Mouse (Mus musculus) midbrain, embryonic 14.5 days (tissue): ENCODE results near the gene Lin37. TPM values are rescaled to one million over a fixed set of nuclear protein-coding genes. Genes with fewer than 3 reads are reported as not detected.
A peak's percentile ranks its signal among the peaks of the same experiment; 100 is the strongest.

Experiments
- ATAC-seq: fragments of 200-750 bp; cut with Nextera tagmentation; 2 replicates; pipeline ENCODE4 v1.8.0; 2017; ENCODE audit warnings: moderate number of reproducible peaks, moderate library complexity; ENCODE audit not compliant: low FRiP score, low TSS enrichment
- DNase-seq: peaks from one replicate; pipeline ENCODE4 v3.0.0-alpha.2; 2015
- H3K27ac ChIP-seq: fragments of 300-500 bp; sonication (generic); replicated peaks from 2 replicates; pipeline ENCODE4 v1.5.1; 2014; ENCODE audit warnings: mild to moderate bottlenecking, low read depth, low read length, moderate library complexity
- H3K27me3 ChIP-seq: fragments of 300-500 bp; sonication (generic); 2 replicates; pipeline ENCODE4 v1.6.1; 2014; ENCODE audit warnings: low read length, control low read depth, mixed read lengths; ENCODE audit not compliant: control insufficient read depth, insufficient read depth
- H3K36me3 ChIP-seq: fragments of 300-500 bp; sonication (generic); 2 replicates; pipeline ENCODE4 v1.6.1; 2014; ENCODE audit warnings: low read length, control low read depth; ENCODE audit not compliant: control insufficient read depth, insufficient read depth
- H3K4me1 ChIP-seq: fragments of 300-500 bp; sonication (generic); 2 replicates; pipeline ENCODE4 v1.6.1; 2014; ENCODE audit warnings: mild to moderate bottlenecking, antibody characterized with exemption, low read length, control low read depth; ENCODE audit not compliant: control insufficient read depth, insufficient read depth
- H3K4me2 ChIP-seq: fragments of 300-500 bp; sonication (generic); 2 replicates; pipeline ENCODE4 v1.6.1; 2014; ENCODE audit warnings: mild to moderate bottlenecking, low read length, moderate library complexity
- H3K4me3 ChIP-seq: fragments of 300-500 bp; sonication (generic); replicated peaks from 2 replicates; pipeline ENCODE4 v1.5.1; 2014; ENCODE audit warnings: low read depth, low read length
- H3K9ac ChIP-seq: fragments of 300-500 bp; sonication (generic); replicated peaks from 2 replicates; pipeline ENCODE4 v1.6.1; 2014; ENCODE audit warnings: mild to moderate bottlenecking, low read length, moderate library complexity
- H3K9me3 ChIP-seq: fragments of 300-500 bp; sonication (generic); 2 replicates; pipeline ENCODE4 v1.6.1; 2016; ENCODE audit warnings: low read length, control low read depth, mixed read lengths; ENCODE audit not compliant: control insufficient read depth
- WGBS: fragments of 180-500 bp; shearing (Covaris S2); extraction: QIAGEN DNeasy Blood & Tissue Kit; methylation state at CpG from one replicate; pipeline ENCODE4 v1.1.7; 2014; 5-methylcytosine and 5-hydroxymethylcytosine counted together
- polyA plus RNA-seq: library from polyadenylated mRNA; unstranded; fragments of >200 nt; fragmentation: Nextera tagmentation; extraction: Ambion mirVana; gene quantifications from 2 replicates; pipeline ENCODE4 v1.2.1, GENCODE M21; 2014

Lin37 gene
- polyA plus RNA-seq, 1 experiment from 2014 or later, result 49.9 TPM

DNA sequence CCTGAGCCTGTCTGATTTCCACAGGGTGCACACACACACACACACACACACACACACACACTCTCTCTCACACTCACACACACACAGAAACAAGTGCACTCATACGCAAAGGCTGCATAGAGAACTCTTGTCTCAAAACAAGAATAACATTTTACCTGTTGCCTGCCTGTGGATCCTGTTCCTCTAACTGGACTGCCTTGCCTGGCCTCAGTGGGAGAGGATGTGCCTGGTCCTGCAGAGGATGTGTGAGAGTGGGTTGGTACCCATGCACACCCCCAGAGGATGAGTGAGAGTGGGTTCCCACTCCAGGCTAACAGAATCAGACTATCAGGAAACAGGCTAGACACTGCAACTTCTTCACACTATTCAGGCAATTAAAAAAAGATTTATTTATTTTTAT, 9.0 kb downstream of the Lin37 start:
- Histone ChIP-seq H3K9ac (no peak overlapping the region), H3K27me3 (no peaks in the 10 kb centered on the region), H3K4me1 (peaks cover 10% of the 10 kb centered on the region), H3K36me3 (peaks cover 28% of the 10 kb centered on the region), H3K4me3 (no peak overlapping the region), H3K27ac (no peak overlapping the region), H3K9me3 (no peaks in the 10 kb centered on the region), H3K4me2 (no peak overlapping the region)
- WGBS, result 97% methylated on average over 1 of the region's 1 CpGs
- no peak for ATAC-seq
- no peak for DNase-seq

DNA sequence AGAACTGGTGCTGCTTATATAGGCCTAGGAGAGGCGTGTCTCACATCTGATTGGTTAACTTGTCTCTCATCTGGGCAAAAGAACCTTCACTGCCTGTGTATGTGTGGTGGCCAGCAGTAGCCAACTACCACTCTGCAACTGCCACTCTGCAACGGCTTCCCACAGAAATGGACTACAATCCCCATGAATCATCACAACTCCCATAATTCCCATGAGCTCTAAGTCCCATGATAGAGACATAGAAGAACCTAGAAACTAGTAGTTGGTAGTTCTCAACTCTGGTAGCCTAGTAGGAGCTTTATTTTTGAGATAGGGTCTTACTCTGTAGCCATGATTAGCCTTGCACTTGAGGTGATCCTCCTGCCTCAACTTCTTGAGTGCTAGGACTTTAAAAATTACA, 9.8 kb downstream of the Lin37 start:
- Histone ChIP-seq H3K4me2 (no peak overlapping the region), H3K36me3 (peaks cover 21% of the 10 kb centered on the region), H3K9ac (no peak overlapping the region), H3K4me1 (peaks cover 10% of the 10 kb centered on the region), H3K9me3 (no peaks in the 10 kb centered on the region), H3K27ac (no peak overlapping the region), H3K4me3 (no peak overlapping the region), H3K27me3 (no peaks in the 10 kb centered on the region)
- DNase-seq, result no peak
- WGBS, result 94% methylated on average over 2 of the region's 2 CpGs
- ATAC-seq, result no peak

DNA sequence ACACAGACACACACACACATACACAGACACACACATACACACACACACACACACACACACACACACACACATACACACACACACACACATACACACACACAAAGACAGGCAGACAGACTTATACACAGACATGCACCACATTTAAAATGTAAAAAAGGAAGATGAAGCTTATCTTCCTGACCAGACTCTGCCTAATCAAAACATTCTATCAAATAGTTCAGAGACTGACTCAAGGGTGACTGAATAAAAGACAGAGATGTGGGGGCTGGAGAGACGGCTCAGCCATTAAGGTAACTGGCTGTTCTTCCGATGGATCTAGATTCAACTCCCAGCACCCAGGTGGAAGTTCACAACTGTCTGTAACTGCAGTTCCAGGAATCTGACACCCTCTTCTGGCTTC, 15.3 kb downstream of the Lin37 start:
- H3K9me3 ChIP-seq, result no peaks in the 10 kb centered on the region
- peaks cover 27% of the 10 kb centered on the region for H3K36me3 ChIP-seq
- no peak overlapping the region for H3K27ac ChIP-seq
- H3K27me3 ChIP-seq, result no peaks in the 10 kb centered on the region
- H3K4me1 ChIP-seq, result no peaks in the 10 kb centered on the region
- ATAC-seq (no peak), DNase-seq (no peak)
- no peak overlapping the region for H3K4me2 ChIP-seq
- H3K4me3 ChIP-seq, result no peak overlapping the region
- no peak overlapping the region for H3K9ac ChIP-seq
- WGBS, result 89% methylated on average over 2 of the region's 2 CpGs

DNA sequence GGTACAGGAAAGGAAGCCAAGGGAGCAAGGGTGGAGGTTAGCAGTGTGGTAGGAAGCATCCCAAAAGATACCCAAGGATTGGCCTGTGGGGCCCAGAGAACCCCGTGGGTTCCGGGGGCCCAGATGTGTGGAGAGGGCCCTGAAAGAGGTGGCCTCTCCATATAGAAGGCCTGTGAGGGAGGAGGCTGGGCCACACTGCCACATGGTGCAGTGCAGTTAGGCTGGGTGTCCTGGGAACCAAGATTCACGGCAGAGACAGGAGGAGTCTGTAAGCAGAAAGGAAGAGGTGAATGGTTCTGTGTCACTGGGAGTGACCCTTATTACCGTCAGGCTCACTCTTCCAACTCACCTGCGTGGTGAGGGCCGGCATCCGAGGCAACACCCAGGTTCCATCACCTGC, 19.1 kb downstream of the Lin37 start:
- no peaks in the 10 kb centered on the region for H3K27me3 ChIP-seq
- peaks cover 5% of the 10 kb centered on the region for H3K4me1 ChIP-seq
- no peak overlapping the region for H3K9ac ChIP-seq
- DNase-seq, result no peak
- peaks cover 18% of the 10 kb centered on the region for H3K36me3 ChIP-seq
- 91% methylated on average over 7 of the region's 7 CpGs for WGBS
- H3K9me3 ChIP-seq, result no peaks in the 10 kb centered on the region
- no peak overlapping the region for H3K4me3 ChIP-seq
- ATAC-seq, result no peak
- H3K4me2 ChIP-seq, result no peak overlapping the region
- no peak overlapping the region for H3K27ac ChIP-seq

- peak within 1 kb of the TSS; percentile 97 for H3K9ac ChIP-seq
- peak within 1 kb of the TSS; percentile 69 for H3K4me2 ChIP-seq
- H3K27me3 ChIP-seq, result no peaks in the 10 kb centered on the region
- peaks cover 38% of the 10 kb centered on the region for H3K36me3 ChIP-seq
- H3K9me3 ChIP-seq, result no peaks in the 10 kb centered on the region
- 1% methylated on average over 66 of the region's 84 CpGs for WGBS
- H3K4me3 ChIP-seq, result peak within 1 kb of the TSS; percentile 86
- DNase-seq, result peak; percentile 100
- peak within 1 kb of the TSS; percentile 95 for H3K27ac ChIP-seq
- ATAC-seq, result peak; percentile 93
- peaks cover 32% of the 10 kb centered on the region for H3K4me1 ChIP-seq
Observed at GRCm38 (mm10) chr7:30534633-30535577, 24.7 kb downstream of the Lin37 start, which contains the start of gene Arhgap33. Gene Arhgap33 (minus strand): TSS chr7:30535060.

- Histone ChIP-seq H3K4me1 (peaks cover 32% of the 10 kb centered on the region), H3K27ac (peak overlapping the region; percentile 95), H3K4me3 (peak overlapping the region; percentile 86), H3K36me3 (peaks cover 42% of the 10 kb centered on the region), H3K9ac (peak overlapping the region; percentile 97), H3K4me2 (peak overlapping the region; percentile 69), H3K9me3 (no peaks in the 10 kb centered on the region), H3K27me3 (no peaks in the 10 kb centered on the region)
- DNase-seq (peak; percentile 62), ATAC-seq (peak; percentile 38)
- WGBS, result 2% methylated on average over 26 of the region's 26 CpGs
Observed at GRCm38 (mm10) chr7:30533941-30534632, 25.6 kb downstream of the Lin37 start.

DNA sequence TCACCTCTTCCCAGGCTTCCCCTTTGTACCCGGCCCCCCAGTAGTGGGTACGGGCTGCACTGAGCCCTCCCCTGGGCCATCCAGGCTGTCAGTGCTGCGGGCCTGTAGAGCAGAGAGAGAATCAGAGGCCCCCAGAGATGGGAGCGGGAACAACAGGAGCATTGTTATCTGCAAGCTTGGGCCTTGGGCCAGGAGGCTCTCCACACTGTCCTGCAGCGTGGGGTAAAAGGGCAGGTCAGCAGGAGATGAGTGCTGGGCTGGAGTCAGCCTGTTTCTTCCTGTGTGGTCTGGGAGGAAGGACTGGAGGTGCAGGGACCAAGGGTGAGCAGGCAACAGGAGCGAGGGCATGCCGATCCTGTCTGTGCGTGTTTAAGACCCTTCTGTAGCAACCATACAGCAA, 26.7 kb downstream of the Lin37 start:
- H3K4me3 ChIP-seq, result peak overlapping the region; percentile 86
- H3K27me3 ChIP-seq, result no peaks in the 10 kb centered on the region
- ATAC-seq (no peak), DNase-seq (peak; percentile 44)
- H3K9me3 ChIP-seq, result no peaks in the 10 kb centered on the region
- H3K4me1 ChIP-seq, result peaks cover 32% of the 10 kb centered on the region
- H3K27ac ChIP-seq, result peak overlapping the region; percentile 95; the same call in 1 of the 2 replicates
- 6% methylated on average over 8 of the region's 8 CpGs for WGBS
- peaks cover 52% of the 10 kb centered on the region for H3K36me3 ChIP-seq
- H3K9ac ChIP-seq, result peak overlapping the region; percentile 97
- peak overlapping the region; percentile 69 for H3K4me2 ChIP-seq

DNA sequence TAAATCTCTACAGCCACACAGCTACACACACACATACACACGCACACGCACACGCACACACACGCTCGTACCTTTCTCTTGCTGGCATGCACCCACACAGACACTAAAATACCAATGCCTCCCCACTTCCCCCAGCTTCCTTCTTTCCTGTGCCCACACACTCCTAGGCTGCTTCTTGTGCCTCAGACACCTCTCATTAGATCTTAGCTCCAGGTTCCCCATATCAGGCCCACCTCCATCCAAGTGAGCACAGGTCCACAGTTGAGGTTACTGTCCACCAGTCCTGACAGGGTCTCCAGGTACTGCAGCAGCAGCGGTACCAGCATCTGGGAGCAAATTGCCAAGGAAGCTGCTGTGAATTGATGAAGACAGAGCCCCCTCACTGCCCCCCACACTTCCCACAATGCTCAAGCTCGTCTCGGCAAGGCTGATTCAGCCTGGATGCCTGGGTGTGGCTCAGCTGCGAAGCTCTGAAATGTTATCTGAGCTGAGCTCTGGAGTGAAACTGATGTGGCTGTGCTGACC, 28.3 kb downstream of the Lin37 start:
- no peak overlapping the region for H3K27ac ChIP-seq
- 0 out of 2 replicates have a peak overlapping the region, but pooled peaks have one; percentile 14 for H3K9ac ChIP-seq
- H3K27me3 ChIP-seq, result no peaks in the 10 kb centered on the region
- no peak for ATAC-seq
- peak overlapping the region; percentile 1; the same call in 1 of the 2 replicates for H3K4me3 ChIP-seq
- H3K4me1 ChIP-seq, result peaks cover 32% of the 10 kb centered on the region
- H3K36me3 ChIP-seq, result peaks cover 67% of the 10 kb centered on the region
- H3K4me2 ChIP-seq, result peak overlapping the region; percentile 69
- no peaks in the 10 kb centered on the region for H3K9me3 ChIP-seq
- 89% methylated on average over 9 of the region's 9 CpGs for WGBS
- no peak for DNase-seq
